23 mouse cellular contexts compared by ENCODE assay signal in genomic region chr17:46549642-46550041, GRCm38 (mm10). TPM values are rescaled to one million over a fixed set of nuclear protein-coding genes. Genes with fewer than 3 reads are reported as not detected.
DNase-seq lines count a peak whose midpoint lies in the region; ATAC-seq lines count a peak whose summit lies in the region.
"Had no signal": no experiment of that assay in that cellular context is flagged by ENCODE, and none has a peak within 500 bp of the region (broad histone marks: within the 10 kb centered on the region; RNA-seq: fewer than 3 reads in every experiment).

No protein-coding gene starts in this region.

- no peak for ATAC-seq in heart, embryonic 12.5 days (ENCODE audit: insufficient number of reproducible peaks, low FRiP score)
- ATAC-seq in megakaryocyte, adult 5-6 weeks (ENCODE audit: poor library complexity, severe bottlenecking) = no peak
- ATAC-seq: forebrain, embryonic 15.5 days; hindbrain, embryonic 16.5 days; intestine, embryonic 15.5 days; Patski had no signal

- no peak overlapping the region for H3K27ac ChIP-seq in heart, embryonic 12.5 days (ENCODE audit: poor library complexity, severe bottlenecking)
- H3K27ac ChIP-seq: embryonic facial prominence, embryonic 12.5 days; forebrain, embryonic 12.5 days; forebrain, embryonic 15.5 days; heart, embryonic 15.5 days; hindbrain, embryonic 10.5 days; hindbrain, embryonic 13.5 days; intestine, embryonic 15.5 days had no signal

- no peak overlapping the region for H3K9ac ChIP-seq in heart, embryonic 12.5 days
- H3K9ac ChIP-seq: embryonic facial prominence, embryonic 12.5 days; forebrain, embryonic 12.5 days; forebrain, embryonic 15.5 days; heart, embryonic 15.5 days; hindbrain, embryonic 13.5 days; intestine, embryonic 15.5 days had no signal

- no peaks in the 10 kb centered on the region for H3K9me3 ChIP-seq in heart, embryonic 12.5 days (replicated peaks)
- H3K9me3 ChIP-seq in megakaryocyte, embryonic 14.5 days = no peaks in the 10 kb centered on the region
- H3K9me3 ChIP-seq: embryonic facial prominence, embryonic 12.5 days; forebrain, embryonic 12.5 days; forebrain, embryonic 15.5 days; G1E; heart, embryonic 15.5 days; hindbrain, embryonic 10.5 days; hindbrain, embryonic 13.5 days; intestine, embryonic 15.5 days had no signal

- H3K27me3 ChIP-seq in heart, embryonic 12.5 days (replicated peaks) = no peaks in the 10 kb centered on the region
- H3K27me3 ChIP-seq in megakaryocyte, embryonic 14.5 days (replicated peaks) = no peaks in the 10 kb centered on the region
- H3K27me3 ChIP-seq: CH12.LX; forebrain, embryonic 15.5 days; heart, embryonic 15.5 days; intestine, embryonic 15.5 days; Patski had no signal

- no peak overlapping the region for H3K4me3 ChIP-seq in heart, embryonic 12.5 days
- peak overlapping the region; percentile 6 for H3K4me3 ChIP-seq in megakaryocyte, embryonic 14.5 days (replicated peaks)
- H3K4me3 ChIP-seq: embryonic facial prominence, embryonic 12.5 days; erythroblast, embryonic 14.5 days; forebrain, embryonic 12.5 days; forebrain, embryonic 15.5 days; heart, embryonic 15.5 days; hindbrain, embryonic 10.5 days; hindbrain, embryonic 13.5 days; intestine, embryonic 15.5 days had no signal

- H3K4me1 ChIP-seq in heart, embryonic 12.5 days (replicated peaks) = peaks cover 57% of the 10 kb centered on the region
- H3K4me1 ChIP-seq in megakaryocyte, embryonic 14.5 days = peaks cover 80% of the 10 kb centered on the region

- H3K4me2 ChIP-seq in heart, embryonic 12.5 days = no peak overlapping the region
- H3K4me2 ChIP-seq: embryonic facial prominence, embryonic 12.5 days; forebrain, embryonic 12.5 days; forebrain, embryonic 15.5 days; heart, embryonic 11.5 days; heart, embryonic 15.5 days; hindbrain, embryonic 13.5 days; intestine, embryonic 15.5 days had no signal

- peak; percentile 34 for DNase-seq in cerebellum, adult 9-10 months
- no peak for DNase-seq in cerebellum, postnatal 36 days
- peak; percentile 91 for DNase-seq in heart, adult 11 months
- no peak for DNase-seq in gastrocnemius, postnatal 10 days
- DNase-seq: cerebellum, adult 11 months; gastrocnemius, postnatal 36 days; heart, postnatal 36 days had no signal

- 85% methylated on average over 9 of the region's 9 CpGs for WGBS in heart, embryonic 12.5 days

- peaks cover 47% of the 10 kb centered on the region for H3K36me3 ChIP-seq in heart, embryonic 12.5 days
- H3K36me3 ChIP-seq in megakaryocyte, embryonic 14.5 days (replicated peaks; ENCODE audit: low read length) = peaks cover 75% of the 10 kb centered on the region

RNA-seq across cellular contexts. Expression of gene Cul9, which starts 3.5 kb away (rescaled TPM):
- polyA plus RNA-seq in heart, embryonic 12.5 days (2016; fragmentation: Nextera tagmentation; extraction: Ambion mirVana) = 7.2 and 7.4 TPM in 2 replicates
- polyA plus RNA-seq in megakaryocyte, embryonic 14.5 days (2012; ENCODE audit: insufficient read depth, low replicate concordance) = 2.4 and 6.0 TPM in 2 replicates
- 2.7 and 4.3 TPM in 2 replicates for total RNA-seq in megakaryocyte, adult 5-6 weeks (2015)
- 1.7 and 4.4 TPM in 2 replicates for total RNA-seq in megakaryocyte, adult 5-6 weeks (2017)
- 10 to 100 TPM; 11.3 to 11.5 TPM for total RNA-seq in gastrocnemius, postnatal 10 days (2021)

RNA-seq across cellular contexts. Expression of gene Srf, which starts 6.3 kb away (rescaled TPM):
- 15.0 and 17.5 TPM in 2 replicates for polyA plus RNA-seq in heart, embryonic 12.5 days (2016; fragmentation: Nextera tagmentation; extraction: Ambion mirVana)
- polyA plus RNA-seq in megakaryocyte, embryonic 14.5 days (2012; ENCODE audit: insufficient read depth, low replicate concordance) = 148 and 196 TPM in 2 replicates
- total RNA-seq in megakaryocyte, adult 5-6 weeks (2015) = 28.5 and 34.0 TPM in 2 replicates
- total RNA-seq in megakaryocyte, adult 5-6 weeks (2017) = 23.7 and 36.3 TPM in 2 replicates
- total RNA-seq in gastrocnemius, postnatal 10 days (2021) = 10 to 100 TPM; 66.9 to 75.5 TPM

RNA-seq across cellular contexts. Expression of gene Dnph1, which starts 53.1 kb away (rescaled TPM):
- 24.2 and 25.9 TPM in 2 replicates for polyA plus RNA-seq in heart, embryonic 12.5 days (2016; fragmentation: Nextera tagmentation; extraction: Ambion mirVana)
- 6.5 and 14.6 TPM in 2 replicates for polyA plus RNA-seq in megakaryocyte, embryonic 14.5 days (2012; ENCODE audit: insufficient read depth, low replicate concordance)
- total RNA-seq in megakaryocyte, adult 5-6 weeks (2015) = 10.1 and 10.4 TPM in 2 replicates
- 4.3 and 5.9 TPM in 2 replicates for total RNA-seq in megakaryocyte, adult 5-6 weeks (2017)
- total RNA-seq in gastrocnemius, postnatal 10 days (2021) = 1 to 10 TPM; 4.9 to 5.2 TPM

Comparison
In these comparisons a context has a peak if more than half of its experiments do, and no peak if none do; other contexts are left out.
1. DNase-seq: peak in cerebellum, adult 9-10 months (single experiment) and heart, adult 11 months (single experiment); none in cerebellum, postnatal 36 days (0 of 2) and gastrocnemius, postnatal 10 days (single experiment).